Mouse (Mus musculus): ENCODE measurements around the gene Pam. TPM values are rescaled to one million over a fixed set of nuclear protein-coding genes. Genes with fewer than 3 reads are reported as not detected.

Pam gene
- total RNA-seq, 2 experiments from 2014 or later, result 672 to 774 TPM

DNA sequence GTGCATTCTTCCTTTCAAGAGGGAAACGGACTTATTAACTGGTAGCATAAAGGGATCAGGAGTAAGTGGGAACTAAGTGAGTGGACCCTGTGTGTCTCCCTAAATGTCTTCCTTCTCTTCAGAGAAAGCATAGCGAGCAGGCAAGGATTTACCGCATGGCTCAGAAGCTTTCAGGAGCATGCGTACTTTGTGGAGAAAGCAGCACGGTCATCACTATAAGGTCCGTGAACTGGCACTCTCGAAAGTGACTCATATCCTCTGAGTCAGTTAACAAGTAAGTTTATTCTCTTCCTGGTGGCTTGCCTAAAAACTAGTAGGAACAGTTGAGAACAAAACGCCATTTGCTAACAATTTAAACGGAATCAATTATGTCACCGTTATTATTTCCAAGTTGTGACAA is 184.6 kb downstream of the Pam start:
- DNase-seq, result peak; percentile 34 to 56

DNA sequence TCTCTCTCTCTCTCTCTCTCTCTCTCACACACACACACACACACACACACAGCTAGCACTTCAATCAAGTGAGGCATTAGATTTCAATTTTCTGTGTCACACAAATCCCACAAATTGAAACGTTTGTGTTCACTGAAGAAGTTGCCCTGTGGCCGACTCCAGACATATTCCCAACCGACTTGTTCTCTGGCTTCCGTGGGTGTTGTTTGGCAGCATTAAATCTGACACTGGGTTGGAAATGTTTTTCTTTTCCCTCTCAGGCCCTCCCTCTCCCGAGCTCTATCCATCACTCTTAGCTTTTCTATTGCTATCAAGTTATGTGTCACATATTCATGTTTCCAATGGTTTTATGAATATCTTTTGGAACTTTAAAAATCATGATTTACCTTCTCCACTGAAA is 185.9 kb downstream of the Pam start:
- peak in 1 of 2 experiments; percentile 19 for DNase-seq

DNA sequence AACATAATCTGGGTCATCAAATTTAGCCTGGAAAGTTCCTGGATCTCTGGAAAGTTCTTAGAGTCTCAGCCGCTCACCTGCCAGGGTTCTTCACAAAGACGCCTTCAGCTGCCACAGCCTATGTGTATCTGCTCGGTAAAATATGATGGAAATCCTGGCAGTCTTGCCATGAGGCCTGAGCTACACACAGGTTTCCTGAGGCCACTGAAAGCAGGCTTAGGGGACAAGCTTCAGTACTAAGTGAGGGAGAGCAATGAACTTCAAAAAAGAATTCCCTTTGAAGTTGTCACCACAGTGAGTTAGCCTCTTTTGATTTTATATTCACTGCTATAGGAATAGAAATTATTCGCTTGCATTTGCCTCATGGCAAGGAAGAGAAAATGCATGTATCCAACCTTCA is 186.7 kb downstream of the Pam start:
- no peak for DNase-seq

DNA sequence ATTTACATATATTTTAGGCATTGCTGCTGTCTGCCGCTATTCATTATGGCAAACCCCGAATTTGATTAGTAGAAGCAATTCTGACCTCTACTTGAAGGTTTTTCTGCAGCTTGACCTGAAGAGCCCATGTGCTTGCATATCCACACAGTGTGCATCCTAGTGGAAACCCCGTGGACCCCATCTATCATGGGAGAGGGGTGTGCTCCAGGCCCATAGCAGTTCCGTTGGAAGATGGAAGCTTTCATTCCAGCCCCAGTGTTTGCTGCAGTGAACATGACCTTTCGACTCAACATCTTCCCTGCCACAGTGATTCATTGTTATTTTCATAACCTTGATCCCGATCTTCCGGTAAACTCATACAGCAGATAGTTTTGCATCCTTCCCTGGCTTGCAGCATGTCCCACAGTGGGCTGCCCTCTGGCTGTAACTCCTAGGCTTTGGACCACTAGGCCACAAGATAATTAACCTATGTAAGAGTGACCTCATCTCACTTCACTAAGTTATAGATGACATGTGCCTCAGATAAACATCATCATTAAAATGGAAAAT is 191.5 kb downstream of the Pam start:
- DNase-seq, result no peak

DNA sequence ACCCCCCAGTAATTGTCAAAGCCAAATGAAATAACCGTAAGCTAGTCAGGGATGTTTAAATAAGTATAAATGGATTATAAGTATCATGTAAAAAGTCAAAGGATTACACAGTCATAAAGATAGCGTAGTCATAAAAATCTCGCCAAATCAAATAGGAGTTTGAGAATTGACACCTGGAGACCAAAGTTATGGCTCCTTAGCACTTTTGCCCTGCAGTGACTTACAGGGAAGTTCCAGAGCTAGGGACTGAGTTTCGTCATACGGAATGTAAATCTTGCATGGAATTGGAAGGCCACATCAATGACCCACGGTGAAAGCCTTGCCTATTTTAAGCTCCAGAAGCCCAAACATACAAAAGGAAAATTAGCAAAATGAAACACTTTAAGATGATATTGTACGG is 192.6 kb downstream of the Pam start:
- no peak for DNase-seq

DNA sequence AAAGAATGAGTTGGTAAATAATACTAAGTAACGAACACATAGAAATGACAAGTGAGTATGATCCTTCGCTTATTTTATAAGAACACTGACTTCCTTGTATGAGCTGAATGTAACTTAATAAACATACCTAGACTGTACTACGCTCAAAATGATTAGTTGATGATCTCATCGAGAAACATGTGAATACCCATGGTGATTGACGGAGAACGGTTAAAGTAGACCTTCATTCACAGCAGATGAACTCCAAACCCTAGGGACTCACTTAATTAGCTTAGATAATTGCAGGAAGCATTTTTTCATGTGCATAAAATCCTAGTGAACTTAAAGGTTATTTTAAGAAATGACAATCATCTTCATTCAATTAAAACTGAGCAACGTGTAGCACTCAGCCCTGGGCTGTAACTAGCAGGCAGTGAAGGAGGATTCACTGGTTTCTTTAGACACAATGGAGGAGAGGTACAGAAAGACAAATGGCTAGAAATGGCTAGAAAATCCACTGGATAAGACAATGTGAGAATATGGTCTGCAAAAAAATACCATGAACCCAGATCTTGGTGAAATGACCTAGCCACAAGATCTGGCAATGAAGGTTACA is 194.8 kb downstream of the Pam start:
- no peak for DNase-seq

DNA sequence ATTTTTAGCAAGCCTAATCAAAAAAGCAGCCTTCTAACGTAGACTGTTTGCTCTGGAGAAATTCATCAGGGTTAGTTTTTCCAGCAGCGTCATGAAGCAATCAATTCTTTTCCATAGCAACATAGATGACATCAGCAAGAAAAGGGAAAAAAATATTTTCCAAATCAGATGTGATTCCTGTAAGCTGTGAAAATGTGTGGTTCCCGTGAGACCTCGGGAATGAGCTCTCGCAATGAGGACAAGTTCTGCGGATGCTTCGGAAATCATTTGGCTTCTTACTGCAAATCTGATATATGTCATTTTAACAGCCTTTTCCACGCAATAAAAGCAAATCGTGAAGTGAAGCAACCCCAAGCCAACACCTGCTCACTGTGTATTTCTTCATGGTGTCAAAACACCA is 207.9 kb downstream of the Pam start:
- DNase-seq, result peak in 1 of 2 experiments; percentile 10

DNA sequence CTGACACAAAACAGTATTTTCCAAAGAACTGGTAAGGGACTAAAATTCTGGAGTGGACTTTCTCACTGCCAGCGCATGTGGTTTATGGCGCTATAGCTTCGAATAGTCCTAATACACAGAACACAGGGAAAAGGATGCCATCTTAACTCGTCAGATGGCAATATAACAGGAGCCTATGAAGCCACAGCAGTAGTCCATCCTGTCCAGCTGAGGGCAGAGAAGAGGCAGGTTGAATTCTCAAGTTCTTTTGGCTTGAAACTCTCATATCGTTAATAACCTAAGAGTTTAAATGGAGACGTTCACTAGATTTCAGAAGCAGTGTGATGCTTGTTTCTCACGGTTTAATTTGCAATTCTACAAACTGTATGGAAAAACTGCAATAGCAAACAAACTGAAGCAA is 211.9 kb downstream of the Pam start:
- no peak for DNase-seq

DNA sequence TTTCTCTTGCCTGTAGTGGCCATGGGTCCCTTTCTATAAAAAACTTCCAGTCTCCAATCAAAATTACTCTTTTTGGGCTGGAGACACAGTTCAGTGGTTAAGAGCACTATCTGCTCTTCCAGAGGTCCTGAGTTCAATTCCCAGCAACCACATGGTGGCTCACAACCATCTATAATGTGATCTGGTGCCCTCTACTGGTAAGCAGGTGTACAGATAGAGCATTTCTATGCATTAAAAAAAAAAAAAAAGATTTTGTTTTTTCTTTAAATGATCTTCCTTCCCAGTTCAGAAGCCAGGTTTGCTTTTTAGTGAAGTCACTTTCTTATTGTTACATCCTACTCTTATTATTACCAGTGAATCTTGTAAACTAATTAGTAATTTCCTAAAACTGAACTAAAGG is 218.4 kb downstream of the Pam start:
- no peak for DNase-seq

DNA sequence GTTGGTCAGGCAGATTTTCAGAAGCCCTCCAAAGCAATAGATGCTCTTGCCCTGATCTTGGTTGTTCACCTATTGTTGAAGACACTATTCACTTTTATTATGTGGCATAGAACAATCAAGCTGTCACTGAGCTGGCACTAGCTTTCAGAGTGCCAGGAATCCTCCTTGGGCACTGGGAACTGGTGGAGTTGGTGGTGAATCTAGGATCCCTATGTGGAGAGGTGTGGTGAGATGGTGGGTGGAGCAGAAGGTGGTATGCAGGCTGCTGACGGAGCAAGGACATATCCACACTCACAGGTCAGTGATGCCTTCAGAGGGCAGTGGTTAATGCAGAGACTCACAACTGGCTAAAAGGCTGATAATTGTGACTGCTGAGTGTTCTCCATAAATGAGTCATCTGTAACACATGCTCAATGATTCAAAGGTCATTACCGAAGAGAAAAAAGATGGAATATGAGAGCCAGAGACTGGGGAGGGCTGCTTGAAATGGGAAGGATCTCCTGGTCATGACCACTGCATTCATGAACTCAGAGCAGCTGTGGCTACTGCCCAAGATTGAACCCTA is 221.9 kb downstream of the Pam start:
- DNase-seq, result no peak

DNA sequence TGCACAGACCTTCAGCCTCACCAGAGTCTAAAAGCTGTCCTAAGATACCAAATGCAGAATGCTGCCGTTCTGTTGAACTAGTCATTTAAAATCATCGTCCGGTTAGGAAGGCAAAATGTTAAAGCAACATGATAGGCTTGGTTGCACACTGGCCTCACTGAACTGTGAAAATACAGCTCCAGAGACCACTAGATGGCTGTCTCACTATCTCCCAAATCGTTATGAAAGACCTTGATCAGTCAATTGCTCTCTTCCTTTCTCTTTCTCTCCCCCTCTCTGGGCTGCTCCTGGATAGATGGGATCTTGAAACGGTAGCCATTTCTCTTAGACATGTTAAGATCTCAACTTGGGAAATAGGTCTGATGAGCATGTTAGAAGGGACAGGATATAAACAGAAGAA is 223.0 kb downstream of the Pam start:
- no peak for DNase-seq

DNA sequence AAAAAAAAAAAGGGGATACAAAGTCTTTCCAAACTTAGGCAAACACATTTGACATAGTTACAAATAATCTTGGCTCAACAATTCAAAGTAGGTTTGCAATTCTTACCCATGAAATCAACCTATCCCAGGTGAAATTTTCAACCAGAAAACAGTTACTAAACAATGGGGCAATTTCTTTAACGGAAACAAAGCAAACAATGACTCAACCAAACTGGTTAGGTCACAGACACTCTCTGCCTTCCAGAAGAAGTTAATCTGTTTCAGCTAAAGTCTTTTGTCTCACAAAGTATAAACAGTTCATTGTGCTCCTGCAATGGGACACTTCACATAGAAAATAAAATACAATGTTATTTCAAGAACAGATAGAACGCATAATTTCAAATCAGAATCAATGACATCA is 223.4 kb downstream of the Pam start:
- no peak for DNase-seq

DNA sequence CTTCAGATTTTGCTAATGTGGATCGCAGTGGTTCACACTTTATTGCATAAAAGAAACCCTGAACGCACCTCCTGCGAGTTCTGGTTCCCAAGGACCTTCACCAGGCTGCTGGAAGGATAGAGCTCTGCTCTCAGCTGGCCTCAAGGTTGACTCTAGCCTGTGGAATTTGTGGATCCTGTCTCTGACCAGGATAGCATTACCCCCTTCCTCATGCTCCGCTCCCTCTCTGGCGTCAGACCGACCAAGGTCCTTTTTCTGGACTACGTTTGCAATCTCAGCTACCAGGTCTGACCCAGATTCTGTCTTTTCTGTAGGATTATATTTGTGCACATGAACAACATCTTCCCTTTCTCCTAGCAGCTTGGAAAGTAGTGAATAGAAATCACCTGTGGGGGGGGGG is 231.3 kb downstream of the Pam start:
- DNase-seq, result no peak

DNA sequence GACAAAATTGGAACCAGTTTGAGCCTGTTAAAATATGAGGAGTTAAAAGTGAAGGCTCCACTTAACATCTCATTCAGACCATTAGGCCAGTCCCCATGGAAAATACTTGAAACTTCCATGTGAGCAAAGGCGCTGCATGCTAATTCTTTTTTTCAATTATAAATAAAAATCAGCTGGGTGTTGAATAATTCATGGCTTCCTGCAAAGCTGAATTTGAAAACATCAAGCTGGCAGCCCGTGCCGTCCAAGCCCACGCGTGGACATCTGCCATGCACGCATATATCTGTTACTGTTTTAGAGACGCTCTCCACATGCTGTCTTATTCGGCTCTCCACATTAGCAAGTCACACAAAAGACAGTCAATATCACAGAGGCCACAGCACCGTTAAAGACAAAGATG is 232.3 kb downstream of the Pam start:
- no peak for DNase-seq

DNA sequence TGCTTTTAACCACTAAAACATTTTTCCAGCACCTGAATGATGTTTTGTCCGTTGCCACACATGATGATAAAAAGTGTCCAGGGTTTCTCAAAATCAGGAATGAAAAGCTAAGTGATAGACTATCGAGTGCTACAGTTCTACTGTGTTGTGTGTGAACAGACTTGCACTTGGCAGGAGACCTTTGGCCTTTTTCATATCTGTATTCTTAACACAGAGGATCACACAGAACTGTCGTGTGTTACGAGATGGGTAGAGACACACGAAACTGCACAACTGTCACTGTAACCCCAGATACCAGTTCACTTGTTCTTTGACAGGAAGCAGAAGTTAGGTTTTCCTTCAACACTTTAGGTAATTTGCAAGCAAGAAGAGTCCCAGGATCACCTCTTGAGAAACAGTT is 232.7 kb downstream of the Pam start:
- DNase-seq, result no peak

DNA sequence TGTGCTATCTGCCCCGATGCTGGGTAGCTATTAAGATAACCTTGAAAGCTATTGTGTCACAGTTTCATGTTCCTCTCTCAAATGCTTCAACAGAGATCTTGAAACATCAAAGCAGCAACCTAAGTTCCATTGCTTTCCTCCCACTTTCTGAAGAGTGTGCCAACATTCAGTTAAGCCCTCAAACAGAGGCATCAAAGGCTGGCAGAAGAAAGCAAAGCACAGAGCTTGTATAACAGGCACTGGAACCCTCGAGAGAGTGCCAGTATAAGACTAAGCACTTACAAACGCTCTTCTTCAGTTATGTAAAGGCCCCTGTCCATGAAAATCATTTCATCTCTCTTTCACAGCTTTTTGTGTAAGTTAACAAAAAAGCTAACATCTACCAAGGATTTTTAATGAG is 241.2 kb downstream of the Pam start:
- no peak for DNase-seq

DNA sequence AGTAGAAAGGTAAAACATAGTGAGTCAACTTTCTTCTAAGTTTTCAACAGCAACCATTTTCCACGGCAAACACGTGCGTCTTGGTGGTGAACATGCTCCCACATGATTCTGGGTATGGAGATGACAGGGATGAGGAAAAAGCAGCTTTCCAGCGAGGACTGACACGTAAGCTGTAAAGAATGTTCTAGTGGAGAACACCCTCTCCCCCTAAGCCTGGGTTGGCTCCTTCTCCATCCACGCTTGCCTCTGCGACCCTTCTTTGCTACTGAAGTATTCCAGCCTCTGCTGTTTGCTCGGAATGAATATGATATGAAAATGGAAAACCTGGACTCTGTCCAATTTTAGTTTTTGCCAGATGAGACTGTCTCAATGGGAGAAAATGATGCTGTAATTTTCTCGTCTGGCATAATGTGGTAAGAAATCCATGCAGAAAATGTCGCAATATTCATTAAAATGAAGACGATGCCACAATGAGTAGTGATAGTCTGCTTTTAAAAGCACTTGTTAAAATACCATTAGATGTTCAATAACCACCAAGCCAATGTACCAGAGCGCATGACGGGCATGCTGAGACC is 243.8 kb downstream of the Pam start:
- peak; percentile 38 for DNase-seq

DNA sequence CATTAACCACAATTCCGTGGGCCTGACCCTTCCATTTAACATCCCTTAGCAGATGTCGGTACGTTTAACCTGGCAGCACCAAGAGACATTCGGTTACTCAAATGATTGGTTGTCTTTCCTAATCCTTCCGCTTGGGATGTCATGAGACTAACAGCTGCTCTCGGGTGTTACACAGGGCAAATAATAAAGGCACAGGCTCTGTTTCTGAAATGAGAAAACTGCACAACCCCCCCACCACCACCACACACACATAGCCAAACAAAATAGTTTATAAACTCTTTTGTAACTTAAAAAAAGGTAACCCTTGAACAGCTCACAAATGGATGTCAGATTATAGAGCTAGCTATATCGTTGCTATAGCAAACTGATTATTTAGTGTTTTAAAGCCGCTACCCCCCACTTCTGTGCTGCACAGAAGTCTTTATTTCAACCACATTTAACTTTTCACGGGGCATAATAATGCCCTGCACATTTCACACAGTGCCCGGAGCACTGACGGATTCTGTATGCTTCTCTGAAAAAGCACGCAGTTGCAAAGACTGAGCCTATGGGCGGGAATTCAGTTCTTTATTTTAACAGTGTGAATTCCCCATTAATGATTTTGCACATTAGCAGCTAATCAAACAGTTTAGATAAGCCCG is 246.7 kb downstream of the Pam start:
- no peak for DNase-seq

DNA sequence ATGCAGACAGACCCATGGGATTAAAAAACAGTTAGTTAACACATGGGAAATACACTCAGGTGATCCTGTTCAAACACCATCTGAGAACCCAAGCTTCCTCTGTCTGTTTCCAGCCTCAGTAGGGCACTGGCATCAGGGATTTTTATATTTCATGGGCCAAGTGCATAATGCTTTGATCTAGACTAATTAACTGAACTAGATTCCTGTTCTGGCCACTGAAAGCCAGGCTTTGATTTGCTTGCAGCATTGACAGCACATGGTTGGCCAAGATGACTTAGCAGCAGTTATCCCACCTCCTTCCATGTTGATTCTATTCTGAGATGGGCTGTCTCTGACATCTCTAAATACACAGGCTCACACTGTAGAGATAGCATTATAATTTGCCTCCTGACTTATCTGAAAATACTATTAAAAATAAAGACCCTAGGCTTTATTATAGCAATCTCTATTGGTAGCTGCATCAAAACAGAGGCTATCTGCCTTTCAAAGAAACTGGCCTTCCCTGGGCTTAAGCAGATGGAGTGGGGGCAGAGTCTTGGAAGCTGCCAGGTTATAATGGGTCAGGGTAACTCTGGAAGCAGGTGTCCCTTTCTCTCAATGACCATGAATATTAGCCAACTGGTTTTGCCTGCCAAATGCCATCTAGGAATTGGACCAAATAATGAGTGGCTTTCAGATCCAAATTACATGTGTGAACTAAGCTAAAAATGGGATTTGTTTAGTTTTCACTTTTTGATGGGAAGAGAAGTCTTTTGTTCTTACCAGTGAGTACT is 252.0 kb downstream of the Pam start:
- no peak for DNase-seq

DNA sequence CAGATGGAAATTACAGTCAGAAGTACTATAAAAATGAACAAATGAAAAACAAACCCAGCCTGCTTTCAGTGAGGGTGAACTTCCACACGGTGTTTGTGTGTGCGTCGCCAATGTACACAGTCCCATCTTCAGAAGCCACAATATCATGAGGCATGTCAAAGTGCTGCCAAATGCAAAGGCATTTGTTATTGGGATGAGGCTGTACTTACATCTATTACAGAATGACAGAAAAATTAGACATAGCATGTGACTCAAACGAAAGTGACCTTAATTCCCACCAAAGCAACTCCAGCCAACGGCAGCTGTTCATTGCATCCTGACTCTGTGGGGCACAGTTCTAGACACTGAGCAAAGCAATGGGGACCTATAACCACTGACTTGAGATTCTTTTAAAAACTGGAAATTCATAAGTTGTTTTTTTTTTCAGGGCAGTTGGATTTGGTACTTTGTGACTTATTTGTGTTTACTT is 261.1 kb downstream of the Pam start:
- peak; percentile 14 to 32 for DNase-seq

DNA sequence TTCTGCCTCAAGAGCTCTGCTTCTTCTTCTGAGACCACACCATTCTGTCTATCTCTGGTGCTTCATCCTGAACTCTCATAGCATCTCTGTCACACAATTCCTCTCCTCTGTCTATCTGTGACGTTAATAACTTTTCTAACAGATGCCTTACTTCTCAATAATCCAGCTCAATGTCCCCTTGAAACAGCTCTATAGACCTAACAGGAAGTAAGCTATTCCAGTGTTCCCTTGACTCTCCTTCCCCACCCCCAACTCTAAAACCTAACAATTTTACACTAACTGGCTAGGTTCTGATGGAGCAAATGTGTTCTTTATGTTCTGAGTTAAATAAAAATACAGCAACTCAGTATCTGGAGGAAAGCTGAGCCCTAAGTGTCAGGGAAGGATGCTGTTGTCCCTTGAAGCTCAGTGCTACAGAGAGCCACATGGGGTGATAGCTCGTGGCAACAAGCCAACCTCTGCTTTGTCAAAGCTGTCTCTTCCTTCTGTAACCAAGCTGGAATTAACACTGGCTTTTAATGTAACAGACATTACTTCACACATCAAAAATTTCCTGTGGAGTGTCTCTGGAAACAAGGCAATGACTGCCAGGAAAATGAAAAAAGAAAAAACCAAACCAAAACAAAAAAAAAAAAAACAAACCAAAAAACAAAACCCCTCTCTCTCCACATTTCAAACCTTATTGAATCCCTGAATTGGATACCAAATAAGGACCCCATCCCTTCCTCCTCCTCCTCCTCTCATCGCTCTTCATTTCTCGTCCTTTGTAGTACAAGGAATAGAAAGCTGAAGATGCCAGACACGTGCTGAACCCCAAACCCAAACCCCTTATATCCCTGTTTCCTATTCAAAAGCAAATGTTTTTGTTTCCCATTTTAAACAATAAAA is 261.7 kb downstream of the Pam start:
- DNase-seq, result peak; percentile 58 to 60

DNA sequence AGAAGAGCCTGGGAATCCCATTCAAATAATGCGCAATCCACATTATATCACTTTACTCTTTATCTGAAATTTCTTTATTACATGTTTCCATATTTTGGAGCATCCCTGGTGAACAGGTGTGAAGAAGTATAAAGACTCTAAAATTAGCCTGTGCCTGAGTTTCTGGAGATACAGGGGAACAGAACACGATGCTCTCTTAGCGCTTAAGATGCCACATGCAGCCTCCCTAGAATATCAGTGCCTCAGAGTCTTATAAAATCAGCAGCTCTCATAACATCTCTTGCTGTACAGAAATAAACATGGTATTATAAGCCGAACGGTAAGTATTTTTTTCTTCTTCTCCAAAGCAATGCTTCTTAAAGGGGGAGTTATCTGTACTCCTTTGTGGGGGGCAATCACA is 267.4 kb downstream of the Pam start:
- no peak for DNase-seq

Data from heart, adult 18-20 months (tissue).